Mouse (Mus musculus) ES-Bruce4 (cell line): ENCODE data around the gene Synm.

Experiments used
- CTCF ChIP-seq: IDR thresholded peaks from one replicate; pipeline ENCODE4 v1.8.1; 2011; ENCODE audit warnings: low read depth, low read length
- EP300 ChIP-seq: IDR thresholded peaks from 2 replicates; pipeline ENCODE4 v1.6.1; 2011; ENCODE audit warnings: low read depth, low read length; ENCODE audit not compliant: insufficient read depth

GRCm38 (mm10) chr7:67768125-67768524 is 8.6 kb upstream of the Synm start:
- TF ChIP-seq EP300 (no peak), CTCF (no peak)
